Mouse (Mus musculus): ENCODE measurements around the gene Pde4d.
"Not testable (repeated sequence)": the region's sequence is repeated elsewhere in the genome, so short reads cannot be mapped to it uniquely, and the experiment has no call there.

Pde4d gene

DNA sequence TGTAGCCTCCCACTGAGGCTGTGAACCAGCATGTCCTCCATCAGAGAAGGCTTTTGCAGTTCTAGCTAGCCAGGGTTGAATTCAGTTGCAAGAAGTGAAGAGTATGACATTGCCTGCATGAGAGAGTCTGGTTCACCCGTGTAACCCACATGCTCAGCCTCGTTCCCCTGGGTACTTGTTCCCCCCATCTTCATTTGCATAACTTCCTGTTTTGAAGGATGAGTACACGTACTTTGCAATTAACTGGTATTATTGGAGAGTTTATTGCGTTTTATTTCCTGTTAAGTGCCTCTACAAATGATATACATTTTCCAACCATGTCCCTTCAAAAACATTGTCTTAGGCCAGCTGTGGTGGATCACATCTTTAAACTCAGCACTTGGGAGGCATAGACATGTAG lies 237.1 kb downstream of the Pde4d start:
- peak; percentile 17 for DNase-seq (ENCODE audit: low read depth, low spot score)

- DNase-seq (ENCODE audit: low read depth, low spot score): no peak
These were observed 243.3 kb downstream of the Pde4d start for GRCm38 (mm10) chr13:108692883-108693550.

DNA sequence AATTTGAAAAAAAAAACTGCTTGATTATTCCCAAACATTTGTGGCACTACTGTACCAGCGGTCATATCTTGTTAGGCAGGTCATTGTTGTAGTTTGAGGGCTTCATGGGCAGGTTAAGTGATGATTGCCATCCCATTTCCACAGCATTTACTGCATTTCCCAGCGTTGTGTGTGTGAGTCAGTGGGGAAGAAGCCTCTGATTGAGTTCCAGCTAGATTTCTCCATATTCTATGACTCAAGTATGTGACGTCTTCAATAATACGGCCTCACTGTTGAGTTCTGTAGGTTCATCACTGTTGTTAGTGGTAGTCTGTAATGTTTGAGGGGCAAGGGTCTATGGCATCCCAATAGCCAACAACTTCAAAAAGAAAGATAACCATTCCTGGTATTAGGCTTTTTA lies 255.7 kb downstream of the Pde4d start:
- no peak for DNase-seq (ENCODE audit: low read depth, low spot score)

DNA sequence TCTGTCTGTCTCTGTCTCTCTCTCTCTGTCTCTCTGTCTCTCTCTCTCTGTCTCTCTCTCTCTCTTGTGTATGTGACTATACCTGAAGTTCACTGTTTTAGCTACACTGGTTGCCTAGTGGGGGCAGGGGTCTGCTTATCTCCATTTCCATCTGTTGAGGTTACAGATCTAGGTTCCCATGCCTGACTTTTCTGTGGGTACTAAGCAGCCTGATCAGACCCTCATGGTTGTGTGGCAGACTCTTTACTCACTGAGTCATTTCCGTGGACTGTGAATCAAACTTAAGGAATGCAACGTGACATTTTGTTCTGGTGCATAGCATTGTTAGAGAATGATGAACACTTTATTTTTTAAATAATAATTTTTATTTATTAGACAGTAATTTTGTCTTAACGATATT lies 264.3 kb downstream of the Pde4d start:
- no peak for DNase-seq (ENCODE audit: low read depth, low spot score)

DNA sequence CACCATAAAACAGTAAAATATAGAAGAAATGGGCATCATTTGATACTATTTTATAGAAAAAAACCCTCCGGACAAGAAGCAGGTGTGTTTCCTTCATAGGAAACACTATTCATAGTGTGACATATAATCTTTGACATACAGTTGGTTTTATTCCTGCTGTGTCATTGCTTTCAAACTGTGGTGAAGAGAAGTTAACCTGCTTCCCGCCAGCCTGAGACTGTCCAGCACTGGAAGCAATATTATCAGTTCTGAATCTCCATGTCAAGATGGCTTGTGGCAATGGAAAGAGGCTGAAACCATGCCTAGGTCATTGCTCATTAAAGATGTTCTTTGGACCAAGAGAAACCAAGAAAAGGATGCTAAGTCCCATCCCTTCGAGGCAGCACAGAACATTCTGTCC lies 265.3 kb downstream of the Pde4d start:
- DNase-seq (ENCODE audit: low read depth, low spot score): no peak

- DNase-seq (ENCODE audit: low read depth, low spot score): peak; percentile 12
These were observed 272.5 kb downstream of the Pde4d start for GRCm38 (mm10) chr13:108722234-108722633.

DNA sequence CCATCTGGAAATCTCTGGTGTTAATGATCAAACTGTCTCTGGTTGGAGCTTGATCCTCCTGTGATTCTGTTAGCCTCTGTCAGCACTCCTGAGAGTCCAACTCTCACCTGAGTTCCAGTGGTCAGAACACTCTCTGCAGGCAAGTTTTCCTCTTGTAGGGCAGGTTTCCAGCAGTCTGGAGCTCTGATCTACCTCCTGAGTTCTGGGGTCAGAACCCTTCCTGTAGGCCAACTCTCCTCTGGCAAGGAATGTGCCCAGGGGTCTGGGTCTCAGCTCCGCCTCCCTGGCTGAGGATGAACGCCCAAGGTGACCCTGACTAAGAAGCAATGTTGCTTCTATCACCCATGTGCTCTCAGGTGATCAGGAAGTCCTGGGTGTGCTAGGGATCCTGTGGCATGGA lies 284.6 kb downstream of the Pde4d start:
- DNase-seq (ENCODE audit: low read depth, low spot score): not testable (repeated sequence)

DNA sequence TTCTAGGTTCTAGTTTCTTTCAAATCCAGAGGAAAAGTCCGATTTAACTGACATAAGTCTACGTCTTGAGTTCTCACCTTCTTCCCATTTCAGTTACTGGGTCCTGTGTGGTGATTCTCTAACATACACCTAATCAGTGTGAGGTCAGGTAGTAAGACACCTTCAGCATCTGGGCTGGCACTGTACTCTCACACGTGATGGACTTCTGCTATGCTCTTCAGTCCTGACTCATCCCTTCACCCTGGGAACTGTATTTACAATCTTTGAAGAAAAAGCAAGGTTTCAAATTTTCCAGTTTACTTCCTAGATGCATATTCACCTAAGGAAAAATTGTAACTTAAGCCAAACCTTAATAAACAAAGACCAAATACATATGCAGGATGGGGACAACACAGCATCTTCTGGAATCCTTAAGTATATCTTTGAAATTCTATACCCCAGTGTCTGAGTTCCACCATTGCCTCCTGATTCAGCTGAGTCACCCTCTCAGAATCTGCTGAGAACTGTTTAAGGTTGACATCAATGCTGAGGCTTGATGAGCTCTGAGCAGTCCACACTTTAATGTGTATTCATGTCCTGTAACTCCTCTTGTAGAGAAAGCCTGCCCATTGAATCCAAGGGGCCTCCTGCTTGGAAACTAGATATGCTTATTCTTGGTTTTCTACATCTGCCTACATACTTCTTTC lies 301.6 kb downstream of the Pde4d start:
- DNase-seq (ENCODE audit: low read depth, low spot score): no peak

GRCm38 (mm10) chr13:108757477-108757876 lies 307.7 kb downstream of the Pde4d start:
- no peak for DNase-seq (ENCODE audit: low read depth, low spot score)

- DNase-seq (ENCODE audit: low read depth, low spot score): no peak
These were observed 308.6 kb downstream of the Pde4d start for GRCm38 (mm10) chr13:108758331-108758730.

DNA sequence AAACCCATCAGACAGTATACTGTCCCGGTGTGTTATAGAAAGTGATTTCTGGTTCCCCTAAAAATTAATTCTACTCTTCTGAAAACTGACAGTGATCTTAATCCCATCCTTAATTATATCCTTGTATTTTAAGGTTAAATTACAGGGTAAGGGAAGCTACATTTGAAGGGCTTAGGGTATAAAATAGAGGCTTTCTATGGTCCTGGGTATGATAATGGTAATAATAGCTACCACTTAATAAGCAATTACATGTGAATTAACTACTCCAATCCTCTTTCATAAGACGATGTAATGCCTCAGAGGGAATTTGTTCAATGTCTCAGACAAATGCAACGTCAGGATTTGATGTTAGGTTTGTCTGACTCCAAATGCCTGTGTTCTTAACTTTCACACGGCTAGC lies 309.4 kb downstream of the Pde4d start:
- DNase-seq (ENCODE audit: low read depth, low spot score): no peak

DNA sequence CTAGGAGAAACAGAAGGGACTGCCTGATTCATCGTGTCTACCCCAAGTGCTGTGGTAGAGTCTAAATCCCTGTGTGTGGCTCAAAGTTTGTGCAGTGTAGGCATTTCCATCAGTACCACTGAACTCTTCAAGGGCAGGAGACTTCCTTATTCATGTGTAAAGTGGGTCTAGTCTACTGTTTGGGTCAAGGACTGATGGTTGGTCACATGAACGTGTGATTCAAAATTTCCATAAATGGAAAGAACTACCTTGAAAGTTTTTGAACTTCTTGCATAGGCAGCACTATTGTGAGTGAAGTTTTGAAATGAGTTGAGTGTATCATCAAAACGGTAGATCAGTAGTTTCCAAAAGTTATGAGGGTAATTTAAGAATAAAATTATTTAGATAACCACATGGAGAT lies 313.5 kb downstream of the Pde4d start:
- DNase-seq (ENCODE audit: low read depth, low spot score): peak; percentile 22

- DNase-seq (ENCODE audit: low read depth, low spot score): no peak
These were observed 316.4 kb downstream of the Pde4d start for GRCm38 (mm10) chr13:108766020-108766727.

GRCm38 (mm10) chr13:108769465-108770056 lies 319.8 kb downstream of the Pde4d start:
- no peak for DNase-seq (ENCODE audit: low read depth, low spot score)

DNA sequence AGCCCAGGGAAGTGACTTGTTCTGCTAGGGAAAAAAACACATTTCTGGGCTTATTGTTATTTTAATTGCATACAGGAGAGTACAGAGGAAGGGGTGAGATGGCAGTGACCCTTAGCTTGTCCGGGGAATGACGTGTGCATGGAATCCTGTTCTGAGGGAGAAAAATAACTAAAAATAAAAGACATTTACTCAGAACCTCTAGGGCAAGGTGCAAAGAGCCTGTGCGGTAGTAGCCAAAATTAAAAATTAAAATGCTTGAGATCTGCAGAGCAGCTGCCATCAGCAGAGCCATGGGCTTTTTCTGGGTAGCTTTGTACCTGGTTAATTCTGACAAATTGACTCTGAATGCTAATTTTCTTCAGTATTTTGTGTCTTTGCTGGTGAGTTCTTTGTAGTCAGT lies 322.6 kb downstream of the Pde4d start:
- no peak for DNase-seq (ENCODE audit: low read depth, low spot score)

GRCm38 (mm10) chr13:108774981-108775380 lies 325.2 kb downstream of the Pde4d start:
- DNase-seq (ENCODE audit: low read depth, low spot score): no peak

GRCm38 (mm10) chr13:108775882-108776281 lies 326.1 kb downstream of the Pde4d start:
- DNase-seq (ENCODE audit: low read depth, low spot score): no peak

DNA sequence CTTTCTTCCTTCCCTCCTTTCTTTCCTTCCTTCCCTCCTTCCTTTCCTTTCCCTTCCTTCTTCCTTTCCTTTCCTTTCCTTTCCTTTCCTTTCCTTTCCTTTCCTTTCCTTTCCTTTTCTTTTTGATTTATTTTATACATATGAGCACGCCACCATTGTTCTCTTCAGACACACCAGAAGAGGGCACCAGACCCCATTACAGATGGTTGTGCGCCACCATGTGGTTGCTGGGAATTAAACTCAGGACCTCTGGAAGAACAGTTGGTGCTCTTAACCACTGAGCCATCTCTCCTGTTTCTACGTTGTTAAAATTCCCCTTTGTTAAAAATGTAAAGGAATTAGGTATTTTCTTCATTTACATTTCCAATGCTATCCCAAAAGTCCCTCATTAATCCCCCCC lies 347.9 kb downstream of the Pde4d start:
- DNase-seq (ENCODE audit: low read depth, low spot score): not testable (repeated sequence)

DNA sequence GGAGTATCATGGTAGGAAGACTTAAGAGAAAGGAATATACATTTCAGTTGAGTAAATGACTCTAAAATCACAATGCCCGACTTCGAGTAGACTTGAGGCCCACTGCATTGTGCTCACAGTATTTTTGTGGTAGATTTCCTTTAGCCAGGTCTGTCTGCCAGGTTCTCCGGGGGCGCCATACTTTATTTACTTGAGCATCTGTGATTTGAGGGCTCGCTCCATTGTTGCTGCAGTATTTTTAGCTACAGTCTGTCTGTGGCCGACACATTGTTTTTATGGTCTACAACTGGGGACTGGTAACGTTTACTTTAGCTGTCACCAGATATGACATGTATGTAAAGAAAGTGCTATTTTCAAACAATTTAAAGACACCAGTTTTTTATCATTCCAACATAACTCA lies 359.4 kb downstream of the Pde4d start:
- DNase-seq (ENCODE audit: low read depth, low spot score): no peak

DNA sequence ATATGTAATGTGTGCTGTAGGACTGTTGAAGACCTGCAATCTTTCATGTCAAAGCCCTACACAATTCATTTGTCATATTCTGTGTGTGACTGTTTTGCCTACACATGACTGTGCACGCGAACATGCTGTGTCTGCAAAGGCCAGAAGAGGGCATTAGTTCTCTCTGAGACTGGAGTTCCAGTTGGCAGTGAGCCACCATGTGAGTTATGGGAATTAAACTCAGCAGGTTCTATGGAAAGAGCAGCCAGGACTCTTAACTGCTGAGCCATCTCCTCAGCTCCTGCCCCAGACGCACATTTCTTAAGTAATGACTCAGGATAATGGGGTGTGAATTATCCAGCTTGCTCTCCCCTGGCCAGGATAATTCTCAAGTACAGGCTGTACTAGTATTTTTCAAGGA lies 363.2 kb downstream of the Pde4d start:
- DNase-seq (ENCODE audit: low read depth, low spot score): peak; percentile 1

DNA sequence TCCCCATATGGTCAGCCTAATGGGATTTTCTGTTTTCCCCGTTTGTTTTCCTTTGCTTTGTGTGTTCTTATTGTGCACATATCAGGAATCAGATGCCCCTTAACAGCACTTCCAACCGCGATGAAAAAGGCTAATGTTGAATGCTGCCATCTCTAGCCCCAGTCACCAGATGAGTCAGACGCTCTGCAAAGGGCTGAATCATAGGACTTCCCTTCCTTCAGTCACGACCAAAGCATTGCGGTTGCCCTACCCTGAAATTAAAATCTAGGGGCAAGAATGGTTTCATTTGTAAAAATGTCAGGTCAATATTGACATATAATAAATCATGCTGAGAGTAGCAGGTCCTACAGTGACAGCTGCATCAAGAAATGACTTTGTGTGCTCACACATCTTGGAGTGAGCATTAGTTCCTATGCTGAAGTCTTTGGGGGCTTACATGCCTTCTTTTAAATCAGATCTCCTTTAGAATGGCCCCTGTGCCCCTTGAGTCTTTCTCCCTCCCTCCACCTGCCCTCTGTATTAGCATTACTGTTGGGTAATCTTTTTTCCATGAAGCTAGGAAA lies 370.2 kb downstream of the Pde4d start:
- no peak for DNase-seq (ENCODE audit: low read depth, low spot score)

DNA sequence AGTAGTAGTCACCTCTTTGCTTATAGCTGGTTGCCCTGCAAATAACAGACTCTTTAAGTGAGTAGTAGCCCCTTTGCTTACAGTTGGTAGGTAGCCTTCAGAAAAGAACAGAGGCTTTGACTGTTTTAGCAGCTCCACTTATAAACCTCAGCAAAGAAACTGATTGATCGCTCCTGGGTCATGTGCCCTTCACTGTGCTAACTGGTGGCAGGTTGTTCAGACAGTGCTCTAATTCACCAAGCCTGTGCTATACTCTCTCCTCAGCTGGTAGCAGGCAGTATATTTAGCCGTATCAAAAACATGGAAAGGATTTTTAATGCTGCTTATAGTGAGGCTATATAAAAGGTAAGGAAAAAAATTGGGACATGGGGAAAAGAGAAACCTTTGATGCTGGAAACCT lies 370.7 kb downstream of the Pde4d start:
- no peak for DNase-seq (ENCODE audit: low read depth, low spot score)
